Mouse (Mus musculus): ENCODE measurements at regions not wholly inside any gene's neighbourhood (a gene's known extent, or its start where the extent isn't known, plus 50 kb on each side); places are given as distances from the start of the nearest gene placed in this dataset.

- TF ChIP-seq CTCF (conservative IDR thresholded peaks at IDR 0.05; ENCODE audit: insufficient read depth, insufficient read length, low read depth, low read length): no peak
- no peak for TF ChIP-seq POLR2A (IDR thresholded peaks at IDR 0.05; ENCODE audit: low read depth, low read length)
Measured at GRCm38 (mm10) chr7:113104265-113104664, 103.0 kb upstream of the Arntl start.

Measured in kidney, adult 2 months (tissue).